Mouse (Mus musculus) ES-Bruce4 (cell line): ENCODE measurements around the gene Clip1.

ENCODE experiments used
- CTCF ChIP-seq: IDR thresholded peaks from one replicate; pipeline ENCODE4 v1.8.1; 2011; ENCODE audit warnings: low read depth, low read length
- POLR2A ChIP-seq: IDR thresholded peaks from one replicate; pipeline ENCODE4 v1.8.1; 2011; ENCODE audit warnings: low read length; ENCODE audit not compliant: insufficient read depth

- TF ChIP-seq POLR2A, result no peak
- no peak for TF ChIP-seq CTCF
Observed at GRCm38 (mm10) chr5:123533801-123534200, 150.6 kb downstream of the Clip1 start.
